Mouse (Mus musculus): ENCODE measurements around the gene Vmn1r59.
"Not testable (repeated sequence)": the region's sequence is repeated elsewhere in the genome, so short reads cannot be mapped to it uniquely, and the experiment has no call there.

The Vmn1r59 gene

GRCm38 (mm10) chr7:5456674-5457073 lies at the start of gene Vmn1r59:
TSS of gene Vmn1r59 (minus strand) at chr7:5456774.
- no peak for DNase-seq (ENCODE audit: low read depth)

- not testable (repeated sequence) for DNase-seq (ENCODE audit: low read depth)
These were observed 37.3 kb upstream of the Vmn1r59 start, which contains the start of gene Vmn2r28 for GRCm38 (mm10) chr7:5493856-5494255. TSS of gene Vmn2r28 (minus strand) at chr7:5493956.

DNA sequence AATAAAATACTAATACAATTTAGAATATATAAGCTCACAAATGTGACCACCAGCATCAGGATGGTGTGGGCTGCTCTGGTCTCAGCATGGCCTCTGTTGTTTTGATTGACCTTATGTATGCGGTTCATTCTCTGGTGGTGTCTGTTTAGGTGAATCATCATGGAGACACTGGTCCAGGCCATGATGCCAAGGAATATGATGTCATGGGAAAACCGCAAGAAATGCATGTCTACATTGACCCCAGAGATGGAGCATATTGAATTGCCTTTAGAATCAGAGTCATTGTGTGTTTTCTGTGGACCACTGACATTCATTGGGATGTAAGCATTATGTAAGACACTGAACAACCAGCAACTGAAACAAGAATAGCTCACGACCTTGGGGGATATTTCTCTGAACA lies 2.6 kb downstream of the Vmn1r59 start:
- not testable (repeated sequence) for DNase-seq (ENCODE audit: low read depth)

GRCm38 (mm10) chr7:5448627-5449026 lies 7.9 kb downstream of the Vmn1r59 start:
- no peak for DNase-seq (ENCODE audit: low read depth)

DNA sequence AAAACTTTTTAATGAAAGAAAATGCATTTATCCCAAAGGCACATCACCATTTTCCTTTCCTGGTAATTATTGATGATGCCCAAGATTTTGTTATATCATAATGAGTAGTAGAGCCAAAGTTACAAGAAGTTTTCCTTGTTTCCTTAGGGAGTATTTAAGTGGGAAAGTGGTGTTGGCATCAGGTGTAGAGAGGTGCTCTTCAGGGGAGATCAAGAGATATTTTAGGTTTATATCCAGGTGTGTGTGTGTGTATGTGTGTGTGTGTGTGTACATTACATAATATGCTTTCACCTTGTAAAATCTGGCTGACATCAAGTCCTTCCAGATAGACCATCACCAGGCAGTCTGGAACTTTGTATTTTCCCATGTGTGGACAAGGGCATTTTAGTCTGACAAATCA lies 43.3 kb downstream of the Vmn1r59 start, which contains the start of gene Vmn1r58:
Gene Vmn1r58, minus strand, starts transcription at position 101 of the 400 bp plus-strand sequence.
- DNase-seq (ENCODE audit: low read depth): not testable (repeated sequence)

- DNase-seq (ENCODE audit: low read depth): no peak
These were observed 50.4 kb downstream of the Vmn1r59 start for GRCm38 (mm10) chr7:5406201-5406600.

Data from naive thymus-derived CD4-positive, alpha-beta T cell, adult 2 months (primary cell).